Comparison of ENCODE assay signal across 8 mouse cellular contexts in genomic region chr10:95515293-95515931, GRCm38 (mm10). TPM values are rescaled to one million over a fixed set of nuclear protein-coding genes. Genes with fewer than 3 reads are reported as not detected.
DNase-seq lines count a peak whose midpoint lies in the region; ATAC-seq and TF ChIP-seq lines count a peak whose summit lies in the region.

No protein-coding gene starts in this region.

- under 1% methylated on average over 69 of the region's 80 CpGs for WGBS in liver, embryonic 15.5 days (ENCODE audit: insufficient replicate concordance)
- WGBS in neural tube, embryonic 12.5 days: 1% methylated on average over 79 of the region's 80 CpGs

- H3ac ChIP-seq in C2C12 (ENCODE audit: control insufficient read depth, insufficient read length, low read depth): peak overlapping the region; percentile 96

- H3K27me3 ChIP-seq in C2C12 (ENCODE audit: control insufficient read depth, insufficient read depth, insufficient read length) (no peaks in the 10 kb centered on the region), G1E (ENCODE audit: insufficient read depth, low read length) (no peaks in the 10 kb centered on the region)
- H3K27me3 ChIP-seq in liver, embryonic 15.5 days: no peaks in the 10 kb centered on the region
- no peaks in the 10 kb centered on the region for H3K27me3 ChIP-seq in neural tube, embryonic 12.5 days (replicated peaks)

- H3K36me3 ChIP-seq in C2C12 (ENCODE audit: control insufficient read depth, insufficient read depth): peaks cover 33% of the 10 kb centered on the region
- H3K36me3 ChIP-seq in G1E (replicated peaks): peaks cover 14% of the 10 kb centered on the region
- no peaks in the 10 kb centered on the region; the same call in 1 of the 2 replicates for H3K36me3 ChIP-seq in liver, embryonic 15.5 days (replicated peaks)
- no peaks in the 10 kb centered on the region for H3K36me3 ChIP-seq in neural tube, embryonic 12.5 days

- peak overlapping the region; percentile 98 for H3K9ac ChIP-seq in liver, embryonic 15.5 days
- H3K9ac ChIP-seq in neural tube, embryonic 12.5 days: peak overlapping the region; percentile 94

- peak overlapping the region; percentile 96 for H3K4me3 ChIP-seq in C2C12 (ENCODE audit: insufficient read depth, poor library complexity, severe bottlenecking)
- H3K4me3 ChIP-seq in G1E (ENCODE audit: low read depth, low read length): peak overlapping the region; percentile 92
- H3K4me3 ChIP-seq in liver, embryonic 15.5 days (replicated peaks): peak overlapping the region; percentile 100
- H3K4me3 ChIP-seq in neural tube, embryonic 12.5 days: peak overlapping the region; percentile 89

- H3K9me3 ChIP-seq in G1E (replicated peaks): peaks cover 5% of the 10 kb centered on the region
- H3K9me3 ChIP-seq in liver, embryonic 15.5 days (replicated peaks): no peaks in the 10 kb centered on the region
- no peaks in the 10 kb centered on the region for H3K9me3 ChIP-seq in neural tube, embryonic 12.5 days

- H3K79me2 ChIP-seq in C2C12 (ENCODE audit: control insufficient read depth, insufficient read depth): peaks cover 60% of the 10 kb centered on the region

- no peak for ATAC-seq in G1E (ENCODE audit: extremely low read depth, insufficient number of reproducible peaks, low FRiP score, poor library complexity, severe bottlenecking)
- ATAC-seq in liver, embryonic 15.5 days (ENCODE audit: insufficient read depth): peak; percentile 57
- peak; percentile 79 for ATAC-seq in neural tube, embryonic 12.5 days (ENCODE audit: low FRiP score, low read depth)

- peak overlapping the region; percentile 97 for H3K27ac ChIP-seq in liver, embryonic 15.5 days (replicated peaks)
- peak overlapping the region; percentile 96 for H3K27ac ChIP-seq in neural tube, embryonic 12.5 days

- H3K4me2 ChIP-seq in liver, embryonic 15.5 days: peak overlapping the region; percentile 78
- peak overlapping the region; percentile 68 for H3K4me2 ChIP-seq in neural tube, embryonic 12.5 days (replicated peaks)

- peak; percentile 42 for DNase-seq in G1E (ENCODE audit: low spot score)
- DNase-seq in cerebellum, adult 8-10 months: peak; percentile 66
- peak; percentile 12 to 32 for DNase-seq in frontal cortex, postnatal 25 days (ENCODE audit: low spot score in 2 of 2)
- DNase-seq in induced T-regulatory cell, adult 2 months (ENCODE audit: low read depth): peak; percentile 68
- no peak for DNase-seq in layer of hippocampus, postnatal 36 days

- H3K4me1 ChIP-seq in G1E (ENCODE audit: insufficient read depth, low read depth, low read length): peaks cover 43% of the 10 kb centered on the region
- peaks cover 39% of the 10 kb centered on the region for H3K4me1 ChIP-seq in liver, embryonic 15.5 days (replicated peaks)
- peaks cover 17% of the 10 kb centered on the region for H3K4me1 ChIP-seq in neural tube, embryonic 12.5 days

- peaks cover 55% of the 10 kb centered on the region for H3K79me3 ChIP-seq in C2C12 (ENCODE audit: low read depth)

- no peak for TF ChIP-seq CTCF in C2C12 (IDR thresholded peaks at IDR 0.05; ENCODE audit: control insufficient read depth, insufficient read depth, insufficient read length)
- no peak for TF ChIP-seq CTCF in G1E (IDR thresholded peaks at IDR 0.05; ENCODE audit: low read depth, low read length)

TF ChIP-seq in C2C12, 6 proteins besides CTCF, POLR2A, EP300 and RAD21:
- TF ChIP-seq MYOD1 (IDR thresholded peaks at IDR 0.05; ENCODE audit: control insufficient read depth, insufficient read length, low read depth) (no peak), MAX (IDR thresholded peaks at IDR 0.05) (no peak), FOSL1 (IDR thresholded peaks at IDR 0.05; ENCODE audit: insufficient read depth, low read length, poor library complexity, severe bottlenecking) (no peak), USF1 (IDR thresholded peaks at IDR 0.05; ENCODE audit: low read depth) (no peak), MYOG (IDR thresholded peaks at IDR 0.05; ENCODE audit: control insufficient read depth, extremely low read depth, insufficient read length) (no peak), CEBPB (IDR thresholded peaks at IDR 0.05; ENCODE audit: low read depth) (no peak)

RNA-seq across cellular contexts. Expression of gene Ube2n, which starts 0.5 kb away (rescaled TPM):
- polyA plus RNA-seq in C2C12 (2012; fragmentation: generic; extraction: Trizol): 168 TPM
- total RNA-seq in G1E (2014; fragmentation: Nextera tagmentation): 377 and 509 TPM in 2 replicates
- 134 and 148 TPM in 2 replicates for total RNA-seq in G1E (2017)
- polyA plus RNA-seq in G1E (2012): 47.3 and 56.1 TPM in 2 replicates
- 124 and 132 TPM in 2 replicates for polyA plus RNA-seq in liver, embryonic 15.5 days (2015; fragmentation: Nextera tagmentation; extraction: Ambion mirVana)
- polyA plus RNA-seq in neural tube, embryonic 12.5 days (2016; fragmentation: Nextera tagmentation; extraction: Ambion mirVana): 399 and 408 TPM in 2 replicates
- total RNA-seq in layer of hippocampus, postnatal 36 days (2021): 100 to 1,000 TPM; 192 to 202 TPM

RNA-seq across cellular contexts. Expression of gene Mrpl42, which starts 13.7 kb away (rescaled TPM):
- polyA plus RNA-seq in C2C12 (2012; fragmentation: generic; extraction: Trizol) (163 TPM), G1E (2012) (14.5 and 15.4 TPM in 2 replicates)
- total RNA-seq in G1E (2014; fragmentation: Nextera tagmentation) (111 and 113 TPM in 2 replicates), G1E (2017) (102 and 109 TPM in 2 replicates)
- 139 and 157 TPM in 2 replicates for polyA plus RNA-seq in liver, embryonic 15.5 days (2015; fragmentation: Nextera tagmentation; extraction: Ambion mirVana)
- 262 TPM in 2 replicates for polyA plus RNA-seq in neural tube, embryonic 12.5 days (2016; fragmentation: Nextera tagmentation; extraction: Ambion mirVana)
- total RNA-seq in layer of hippocampus, postnatal 36 days (2021): 10 to 100 TPM; 71.7 to 76.5 TPM

RNA-seq across cellular contexts. Expression of gene Nudt4, which starts 48.5 kb away (rescaled TPM):
- polyA plus RNA-seq in C2C12 (2012; fragmentation: generic; extraction: Trizol) (41.2 TPM), G1E (2012) (13.9 and 17.6 TPM in 2 replicates)
- total RNA-seq in G1E (2014; fragmentation: Nextera tagmentation) (32.8 and 53.5 TPM in 2 replicates), G1E (2017) (38.6 and 42.9 TPM in 2 replicates)
- polyA plus RNA-seq in liver, embryonic 15.5 days (2015; fragmentation: Nextera tagmentation; extraction: Ambion mirVana): 85.3 and 87.5 TPM in 2 replicates
- polyA plus RNA-seq in neural tube, embryonic 12.5 days (2016; fragmentation: Nextera tagmentation; extraction: Ambion mirVana): 120 and 130 TPM in 2 replicates
- 10 to 100 TPM; 73.9 to 74.5 TPM for total RNA-seq in layer of hippocampus, postnatal 36 days (2021)

Comparison
In these comparisons a context has a peak if more than half of its experiments do, and no peak if none do; other contexts are left out.
1. DNase-seq: peak in G1E (single experiment), cerebellum, adult 8-10 months (single experiment), frontal cortex, postnatal 25 days (2 of 2) and induced T-regulatory cell, adult 2 months (single experiment); none in layer of hippocampus, postnatal 36 days (0 of 2).
2. Peak in every context shown above with its lines, with median percentiles within 50 percentile points of each other: H3K4me3 ChIP-seq.